Mouse (Mus musculus) CD4-positive naive resting alpha-beta T cell, adult 76 days (primary cell): Measurements from ENCODE around the gene Unc13d. TPM values are rescaled to one million over a fixed set of nuclear protein-coding genes. Genes with fewer than 3 reads are reported as not detected.

Experiments used
- total RNA-seq: library from RNA; stranded (reverse); gene quantifications from one replicate; pipeline ENCODE4 v1.2.4, GENCODE M21; 2023

Gene Unc13d
- total RNA-seq, result 71.6 TPM

GRCm38 (mm10) chr11:116077446-116078204 is at the start of gene Unc13d:
Unc13d (minus strand) TSS chr11:116077961.

GRCm38 (mm10) chr11:116086258-116087193 is 8.8 kb upstream of the Unc13d start, which contains the start of gene Wbp2:
Wbp2 (minus strand) TSS chr11:116086995.

GRCm38 (mm10) chr11:116030088-116030897 is 47.5 kb downstream of the Unc13d start, which contains the start of gene Unk:
Unk (plus strand) TSS chr11:116030322.

GRCm38 (mm10) chr11:116027756-116028155 is 50.0 kb downstream of the Unc13d start, which contains the start of gene H3f3b:
H3f3b (minus strand) TSS chr11:116027962.

GRCm38 (mm10) chr11:116012262-116012947 is 65.4 kb downstream of the Unc13d start, which contains the start of gene Galk1:
Galk1 (minus strand) TSS chr11:116012719.

Other genes with a start within 250 kb of the Unc13d start
- not detected for gene Myo15b, start 219.6 kb downstream of the Unc13d start, total RNA-seq
- gene Smim5, start 178.0 kb downstream of the Unc13d start, total RNA-seq, result not detected
- not detected for gene Smim6, start 165.9 kb downstream of the Unc13d start, total RNA-seq
- gene Sap30bp, start 144.7 kb downstream of the Unc13d start, total RNA-seq, result 56.8 TPM
- 18.0 TPM for gene Recql5, start 144.5 kb downstream of the Unc13d start, total RNA-seq
- not detected for gene Itgb4, start 103.3 kb downstream of the Unc13d start, total RNA-seq
- 12.6 TPM for gene Galk1, start 65.2 kb downstream of the Unc13d start, total RNA-seq
- 1,542 TPM for gene H3f3b, start 50.0 kb downstream of the Unc13d start, total RNA-seq
- gene Unk, start 47.6 kb downstream of the Unc13d start, total RNA-seq, result 62.9 TPM
- 192 TPM for gene Wbp2, start 9.0 kb upstream of the Unc13d start, total RNA-seq
- 0.73 TPM for gene Trim47, start 49.2 kb upstream of the Unc13d start, total RNA-seq
- gene Trim65, start 53.2 kb upstream of the Unc13d start, total RNA-seq, result 30.5 TPM
- 49.6 TPM for gene Mrpl38, start 60.9 kb upstream of the Unc13d start, total RNA-seq
- 19.2 TPM for gene Fbf1, start 90.2 kb upstream of the Unc13d start, total RNA-seq
- 31.4 TPM for gene Ten1, start 120.9 kb upstream of the Unc13d start, total RNA-seq
- 40.6 TPM for gene Acox1, start 121.1 kb upstream of the Unc13d start, total RNA-seq
- gene Evpl, start 160.1 kb upstream of the Unc13d start, total RNA-seq, result 0.35 TPM
- gene Srp68, start 196.3 kb upstream of the Unc13d start, total RNA-seq, result 63.1 TPM
- not detected for gene Galr2, start 203.0 kb upstream of the Unc13d start, total RNA-seq
- gene Exoc7, start 229.3 kb upstream of the Unc13d start, total RNA-seq, result 46.1 TPM